Mouse (Mus musculus) cerebellum, adult (tissue): ENCODE measurements around the gene Clpb.

Experiments used
- ATAC-seq: cut with Nextera tagmentation; 2 replicates; pipeline ENCODE4 v1.9.2; 2017; ENCODE audit warnings: mild to moderate bottlenecking, moderate library complexity, mixed read lengths; ENCODE audit not compliant: insufficient number of reproducible peaks, low FRiP score, low TSS enrichment

Gene Clpb

GRCm38 (mm10) chr7:101713828-101714400 is 50.5 kb downstream of the Clpb start:
- no peak for ATAC-seq

DNA sequence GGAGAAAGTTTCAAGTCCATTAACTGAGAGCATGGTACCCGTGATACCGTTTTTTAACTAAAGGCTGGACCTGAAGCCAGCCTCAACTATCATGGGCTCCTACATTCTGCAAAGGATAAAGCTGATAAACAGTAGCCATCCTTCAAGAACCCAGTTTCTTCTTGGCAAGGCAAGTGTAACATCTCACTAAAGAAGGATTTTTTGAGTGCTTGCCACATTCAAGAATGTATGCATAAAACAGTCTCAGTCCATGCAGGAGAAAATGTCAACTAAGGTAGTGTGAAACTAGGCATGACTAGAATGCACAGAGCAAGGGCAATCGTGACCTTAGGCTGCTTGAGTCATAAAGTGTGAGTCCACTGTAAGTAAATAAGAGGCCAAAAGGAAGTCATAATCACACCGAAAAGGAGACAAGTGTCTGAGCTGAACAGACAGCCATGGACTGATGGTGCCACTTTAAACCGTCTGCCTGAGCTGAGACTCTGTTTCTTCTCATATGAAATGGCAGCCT is 51.7 kb downstream of the Clpb start:
- ATAC-seq: no peak

GRCm38 (mm10) chr7:101720356-101720755 is 56.9 kb downstream of the Clpb start:
- ATAC-seq: no peak

GRCm38 (mm10) chr7:101725081-101725480 is 61.6 kb downstream of the Clpb start:
- no peak for ATAC-seq

DNA sequence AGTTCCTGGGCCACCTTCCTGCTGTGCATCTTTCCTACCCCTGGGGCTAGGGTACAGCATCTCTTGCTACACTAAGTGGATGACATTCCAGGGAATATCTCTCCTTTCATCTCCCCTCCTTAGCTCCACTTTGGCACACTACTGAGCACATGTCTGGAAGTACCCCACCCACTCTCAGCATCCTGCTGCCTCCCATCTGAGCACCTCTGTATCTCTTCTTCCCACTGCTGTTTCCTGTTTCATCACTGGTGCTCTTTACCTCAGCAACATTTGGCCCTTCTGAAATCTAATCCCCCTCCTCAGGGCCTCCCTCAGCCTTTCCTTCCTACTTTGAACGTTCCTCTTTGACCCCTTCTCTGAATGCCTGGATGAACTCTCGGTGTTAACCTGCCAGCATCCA is 63.5 kb downstream of the Clpb start:
- no peak for ATAC-seq

DNA sequence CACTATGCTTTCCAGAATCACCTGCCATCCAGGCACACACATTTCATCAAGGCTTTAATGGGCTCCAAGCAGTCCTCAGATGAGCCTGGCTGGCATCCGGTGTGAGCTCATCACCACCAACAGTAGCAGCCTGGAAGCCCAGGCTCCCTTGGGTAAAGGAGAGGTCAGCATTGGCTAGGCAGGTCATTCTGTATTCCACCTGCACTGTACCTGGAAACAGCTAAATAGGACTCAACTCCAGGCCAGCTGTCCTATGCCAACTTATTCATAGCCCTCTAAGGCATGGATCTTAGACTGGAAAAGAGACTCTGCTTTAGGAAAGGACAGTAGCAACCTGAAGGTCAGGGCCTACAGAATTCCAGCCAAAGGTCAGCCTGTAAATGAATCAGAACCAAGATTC is 68.7 kb downstream of the Clpb start:
- no peak for ATAC-seq

DNA sequence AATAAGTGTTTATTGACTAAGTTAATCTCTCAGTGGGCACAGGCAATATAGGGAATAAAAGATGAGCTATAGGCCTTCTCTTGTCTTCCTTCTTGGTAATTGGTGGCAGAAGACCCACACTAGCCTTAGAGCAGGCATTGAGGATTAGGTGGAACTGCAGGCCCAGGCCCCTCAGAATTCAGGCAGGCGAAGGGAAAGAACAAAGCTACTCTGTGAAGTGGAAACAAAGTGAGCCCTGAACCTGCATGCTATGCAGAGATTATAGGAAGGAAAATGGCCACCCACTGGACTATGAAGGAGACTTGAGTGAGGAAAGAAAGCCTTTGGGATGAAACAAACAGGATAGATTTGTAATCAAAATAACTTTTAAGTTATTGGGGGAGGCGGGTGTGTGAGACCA is 69.6 kb downstream of the Clpb start:
- ATAC-seq: no peak

DNA sequence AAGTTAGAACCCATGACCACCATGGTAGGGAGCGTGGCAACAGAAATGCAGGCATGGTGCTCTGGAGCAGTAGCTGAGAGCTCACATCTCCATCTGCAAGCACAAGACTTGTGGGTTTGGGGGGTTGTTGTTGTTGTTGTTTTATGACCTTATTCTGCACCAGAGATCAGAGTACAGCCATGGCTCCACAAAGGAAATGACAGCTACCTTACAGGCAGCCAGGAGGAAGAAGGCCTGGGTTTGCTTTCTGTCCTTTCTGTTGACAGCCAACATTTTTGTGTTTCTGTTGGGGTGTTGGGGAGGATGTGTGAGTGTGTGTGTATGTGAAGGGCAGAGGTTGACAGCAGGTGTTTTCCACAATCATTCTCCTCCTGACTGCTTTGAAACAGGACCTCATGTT is 71.9 kb downstream of the Clpb start:
- no peak for ATAC-seq

DNA sequence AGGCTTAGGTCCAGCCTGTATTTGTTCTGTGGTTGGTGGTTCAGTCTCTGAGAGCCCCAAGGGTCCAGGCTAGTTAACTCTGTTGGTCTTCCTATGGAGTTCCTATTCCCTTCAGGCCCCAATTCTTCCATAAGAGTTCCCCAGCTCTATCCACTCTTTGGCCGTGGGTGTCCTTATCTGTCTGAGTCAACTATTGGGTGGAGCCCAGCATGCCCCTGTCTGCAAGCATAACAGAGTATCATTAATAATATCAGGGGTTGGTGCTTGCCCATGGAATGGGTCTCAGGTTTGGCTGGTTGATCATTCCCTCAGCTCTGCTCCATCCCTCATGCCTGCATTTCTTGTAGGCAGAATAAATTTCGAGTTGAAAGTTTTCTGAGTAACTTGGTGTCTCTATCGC is 74.3 kb downstream of the Clpb start:
- ATAC-seq: no peak

DNA sequence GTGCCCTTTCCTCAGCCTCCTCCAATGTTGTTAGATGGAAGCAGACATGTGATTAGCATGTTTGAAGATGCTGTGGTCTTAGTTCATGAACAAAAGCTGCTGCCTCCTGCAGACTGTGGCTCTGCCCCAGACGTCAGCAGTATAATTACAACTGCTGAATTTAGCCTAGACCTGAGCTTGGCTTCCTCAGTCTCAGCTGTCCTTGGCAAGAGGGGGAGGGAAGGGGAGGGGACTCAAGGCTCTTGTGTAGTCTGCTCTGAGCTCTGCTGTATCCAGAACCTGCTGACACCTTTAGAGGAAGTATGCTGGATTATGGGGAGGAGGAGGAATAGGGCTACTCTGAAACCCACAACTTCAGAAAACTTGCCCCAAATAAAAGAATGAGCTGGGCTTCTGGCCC is 76.2 kb downstream of the Clpb start:
- no peak for ATAC-seq

- no peak for ATAC-seq
Measured at GRCm38 (mm10) chr7:101743487-101743886, 80.1 kb downstream of the Clpb start.

- no peak for ATAC-seq
Measured at GRCm38 (mm10) chr7:101746559-101747334, 83.3 kb downstream of the Clpb start.

- no peak for ATAC-seq
Measured at GRCm38 (mm10) chr7:101750268-101750667, 86.8 kb downstream of the Clpb start.

DNA sequence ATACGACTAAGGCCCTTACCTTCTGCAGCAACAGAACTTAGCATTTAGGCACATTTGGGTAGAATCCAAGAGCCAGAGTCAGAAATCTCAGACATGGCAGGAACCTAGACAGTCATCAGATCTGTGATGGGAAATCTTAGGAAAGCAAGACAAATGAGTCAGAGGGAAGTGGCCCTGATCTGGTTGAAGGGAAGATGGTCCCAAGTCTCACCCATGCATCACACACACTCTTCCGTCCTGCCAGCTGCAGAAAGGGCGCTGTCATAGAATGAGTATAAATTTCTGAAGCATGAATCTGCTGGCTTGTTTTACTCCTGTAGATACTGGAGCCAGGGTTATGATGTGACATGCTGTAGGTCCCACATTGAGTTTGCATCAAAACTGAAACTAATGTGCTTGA is 88.9 kb downstream of the Clpb start:
- ATAC-seq: no peak

DNA sequence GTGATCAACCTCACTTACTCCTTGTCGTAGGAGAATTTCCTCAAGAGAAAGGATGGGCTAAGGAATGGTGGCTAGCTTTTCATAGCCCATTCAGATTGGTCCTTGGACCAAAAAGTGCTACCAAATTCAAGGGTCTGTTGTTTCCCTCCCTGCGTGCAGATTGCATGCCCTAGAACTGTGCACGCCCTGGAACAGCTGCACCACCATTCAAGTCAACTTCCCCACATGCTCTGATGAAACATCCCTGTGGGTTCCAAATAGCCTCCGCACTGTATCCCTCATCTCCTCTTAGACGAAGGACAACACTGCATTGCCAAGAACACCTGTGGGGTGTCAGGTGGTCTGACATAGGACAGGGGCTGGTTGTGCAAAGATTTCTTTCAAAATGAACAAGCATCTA is 90.1 kb downstream of the Clpb start:
- ATAC-seq: no peak

- ATAC-seq: no peak
Measured at GRCm38 (mm10) chr7:101754416-101754815, 91.0 kb downstream of the Clpb start.

DNA sequence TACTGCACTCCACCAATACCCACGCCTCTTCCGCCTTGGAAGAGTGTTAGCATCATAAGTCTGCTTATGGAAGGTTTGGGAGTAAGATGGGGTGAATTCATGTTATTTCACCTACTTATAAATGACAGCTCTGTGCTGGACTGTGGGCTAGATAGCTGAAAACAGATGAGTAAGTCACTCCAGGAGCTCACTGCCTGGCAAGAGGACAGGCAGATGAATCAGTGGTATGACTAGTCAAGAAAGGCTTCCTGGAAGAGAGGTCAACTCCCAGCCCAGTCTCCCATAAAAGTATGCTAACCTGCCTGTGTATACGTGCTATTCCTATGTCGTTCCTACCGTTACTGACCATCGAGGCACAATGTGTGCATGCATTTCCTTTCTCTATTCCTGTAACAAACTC is 91.9 kb downstream of the Clpb start:
- no peak for ATAC-seq

DNA sequence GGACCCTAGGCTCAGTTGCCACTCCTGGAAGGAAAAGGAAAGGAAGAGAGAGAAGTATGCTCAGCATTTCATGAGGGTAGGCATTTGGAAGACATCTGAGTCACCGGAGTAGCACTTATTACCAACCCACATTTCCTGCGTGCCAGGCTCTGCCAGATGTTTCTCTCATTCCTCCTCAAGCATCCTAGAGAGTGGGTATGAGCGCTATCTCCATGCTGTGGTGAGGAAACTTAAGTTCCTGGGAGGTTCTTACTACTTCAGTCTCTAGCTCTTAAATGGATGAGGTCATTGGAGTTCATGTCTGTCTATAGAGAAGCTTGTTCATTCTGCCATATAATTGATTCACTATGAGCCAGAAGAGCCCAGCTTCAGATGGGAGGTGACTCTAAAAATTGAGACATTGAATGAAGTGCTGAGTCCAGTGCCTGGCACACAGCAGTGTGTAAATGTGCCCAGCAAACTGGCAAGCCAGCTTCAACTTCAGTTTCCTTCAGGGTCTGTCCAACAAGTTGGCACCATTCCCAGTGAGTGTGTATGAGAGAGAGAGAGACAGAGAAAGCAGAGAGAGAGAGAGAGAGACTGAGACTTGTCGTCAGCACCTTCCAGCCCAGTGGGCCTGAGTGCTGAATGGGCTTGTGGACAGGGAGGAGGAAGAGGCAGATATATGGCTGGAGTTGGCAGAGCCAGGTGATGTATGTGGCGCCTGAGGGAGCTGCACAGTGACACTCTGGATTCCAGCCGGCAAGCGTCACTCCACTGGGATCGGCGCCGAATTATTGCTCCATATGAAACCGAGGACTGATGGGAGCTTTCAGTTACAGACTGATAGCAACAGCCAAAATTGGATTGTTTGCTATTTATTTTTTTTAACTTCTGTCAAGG is 98.7 kb downstream of the Clpb start:
- ATAC-seq: no peak

DNA sequence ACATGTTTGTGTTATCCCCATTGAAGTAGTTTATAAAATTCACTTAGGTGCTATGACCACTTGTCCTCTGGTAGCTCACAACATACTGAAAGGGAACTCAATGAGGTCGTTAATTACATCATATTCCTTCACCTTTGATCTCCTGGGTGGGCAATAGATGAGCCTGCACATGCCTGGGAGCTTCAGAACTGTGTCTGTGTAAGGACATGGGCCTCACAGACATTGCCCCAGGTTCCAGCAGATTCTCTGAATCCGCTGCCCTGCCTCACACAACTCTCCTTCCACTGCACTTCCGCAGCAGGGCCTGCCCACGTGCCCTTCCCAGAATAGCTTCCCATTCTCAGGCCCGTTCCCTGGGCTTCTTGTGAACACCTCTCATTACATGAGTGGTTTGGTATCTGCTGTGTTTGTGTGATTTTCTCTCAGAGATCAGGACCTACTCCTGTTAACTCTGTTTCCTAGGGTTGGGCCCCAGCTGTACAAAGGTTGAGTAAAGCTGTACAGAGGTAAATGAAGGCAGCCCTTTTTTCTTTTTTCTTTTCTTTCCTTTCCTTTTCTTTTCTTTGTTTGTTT is 104.0 kb downstream of the Clpb start:
- ATAC-seq: no peak

DNA sequence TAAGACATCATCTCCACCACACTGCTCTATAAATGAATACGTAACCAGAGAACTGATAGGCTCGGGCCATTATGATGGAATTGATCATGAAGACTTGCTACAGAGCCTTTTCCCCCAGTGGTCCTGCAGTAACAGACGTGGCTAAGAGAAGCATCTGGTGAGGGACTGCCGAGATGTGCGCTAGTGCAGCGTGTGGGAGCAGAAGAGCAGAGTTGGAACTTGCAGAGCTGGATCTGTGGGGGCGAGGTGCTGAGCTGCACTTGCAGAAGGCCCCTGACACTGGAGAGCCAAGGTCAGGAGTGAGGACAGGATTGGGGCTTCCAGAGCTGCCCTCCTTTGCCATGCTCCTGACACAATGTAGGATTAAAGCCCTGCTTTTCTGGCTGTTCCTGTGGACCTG is 106.6 kb downstream of the Clpb start:
- ATAC-seq: no peak

DNA sequence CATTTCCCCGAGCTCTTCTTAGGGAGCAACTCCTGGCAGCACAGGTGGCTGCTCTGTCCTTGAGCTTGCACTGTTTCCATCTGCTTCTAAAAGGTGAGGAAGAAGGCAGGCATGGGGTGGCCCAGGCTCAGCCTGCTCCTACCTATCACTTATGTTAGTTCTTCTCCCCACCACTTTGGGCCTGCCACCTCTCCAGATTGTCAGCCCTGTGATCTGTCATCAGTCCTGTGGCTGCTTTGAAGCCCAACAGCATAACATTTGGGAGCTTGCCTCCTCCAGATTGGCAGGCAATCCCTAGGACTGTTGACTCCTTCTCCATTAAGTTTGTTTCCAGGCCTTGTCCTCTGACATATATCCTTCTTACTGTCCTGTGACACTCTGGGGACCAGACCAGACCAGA is 108.2 kb downstream of the Clpb start:
- ATAC-seq: no peak
